In genomic region chr12:53992411-53992810, GRCm38 (mm10) we compare ENCODE assay signal across 10 mouse cellular contexts.
DNase-seq lines count a peak whose midpoint lies in the region; ATAC-seq lines count a peak whose summit lies in the region.
"Had no signal": no experiment of that assay in that cellular context is flagged by ENCODE, and none has a peak within 500 bp of the region (broad histone marks: within the 10 kb centered on the region; RNA-seq: fewer than 3 reads in every experiment).

No protein-coding gene starts in this region.

- H3K27me3 ChIP-seq in forebrain, embryonic 12.5 days, result no peaks in the 10 kb centered on the region
- H3K27me3 ChIP-seq: limb, embryonic 12.5 days; midbrain, embryonic 12.5 days had no signal

- peaks cover 2% of the 10 kb centered on the region; the same call in 1 of the 2 replicates for H3K36me3 ChIP-seq in forebrain, embryonic 12.5 days (replicated peaks)
- H3K36me3 ChIP-seq: limb, embryonic 12.5 days; midbrain, embryonic 12.5 days had no signal

- H3K9me3 ChIP-seq in forebrain, embryonic 12.5 days, result 0 out of 2 replicates have a peak, but pooled peaks cover 4% of the 10 kb centered on the region
- H3K9me3 ChIP-seq: midbrain, embryonic 12.5 days had no signal

- 96% methylated on average over 6 of the region's 6 CpGs for WGBS in forebrain, embryonic 12.5 days

- peak; percentile 47; the same call in 1 of the 2 replicates for ATAC-seq in common myeloid progenitor, adult 5-6 weeks (replicated peaks; ENCODE audit: low read depth, poor library complexity, severe bottlenecking)
- ATAC-seq in forebrain, embryonic 12.5 days (ENCODE audit: low FRiP score), result no peak

- no peak overlapping the region for H3K4me2 ChIP-seq in forebrain, embryonic 12.5 days
- H3K4me2 ChIP-seq: limb, embryonic 12.5 days; midbrain, embryonic 12.5 days had no signal

- peaks cover 9% of the 10 kb centered on the region for H3K4me1 ChIP-seq in forebrain, embryonic 12.5 days

- intact Hi-C loops in heart, postnatal 25 days (cut with DNase I), result loop anchor here (5.0 kb wide), 1 partner anchor 70 kb away; no protein-coding TSS in a partner anchor

- no peak overlapping the region for H3K27ac ChIP-seq in forebrain, embryonic 12.5 days
- H3K27ac ChIP-seq: limb, embryonic 12.5 days; midbrain, embryonic 12.5 days had no signal

- DNase-seq in heart, postnatal 4 days, result peak; percentile 29
- no peak for DNase-seq in heart, postnatal 25 days (ENCODE audit: low spot score)
- peak; percentile 3 for DNase-seq in urinary bladder, postnatal 25 days (ENCODE audit: low spot score)
- no peak for DNase-seq in urinary bladder, postnatal 4 days (ENCODE audit: low spot score in 2 of 2)
- peak; percentile 69 for DNase-seq in thymus, postnatal 4 days
- no peak for DNase-seq in kidney, postnatal 10 days

- no peak overlapping the region for H3K4me3 ChIP-seq in forebrain, embryonic 12.5 days (replicated peaks)
- H3K4me3 ChIP-seq: limb, embryonic 12.5 days; midbrain, embryonic 12.5 days had no signal

- no peak overlapping the region for H3K9ac ChIP-seq in forebrain, embryonic 12.5 days
- H3K9ac ChIP-seq: limb, embryonic 12.5 days; midbrain, embryonic 12.5 days had no signal

Comparison
In these comparisons a context has a peak if more than half of its experiments do, and no peak if none do; other contexts are left out.
1. DNase-seq: peak in heart, postnatal 4 days (single experiment), urinary bladder, postnatal 25 days (single experiment) and thymus, postnatal 4 days (single experiment); none in heart, postnatal 25 days (single experiment), urinary bladder, postnatal 4 days (0 of 2) and kidney, postnatal 10 days (single experiment).